Mouse (Mus musculus) stomach, embryonic 16.5 days (tissue): ENCODE measurements around the gene Tmc1. TPM values are rescaled to one million over a fixed set of nuclear protein-coding genes. Genes with fewer than 3 reads are reported as not detected.

Experiments used
- ATAC-seq: fragments of 200-750 bp; cut with Nextera tagmentation; 2 replicates; pipeline ENCODE4 v1.8.0; 2017; ENCODE audit warnings: moderate number of reproducible peaks, moderate TSS enrichment; ENCODE audit not compliant: insufficient read depth, low FRiP score
- H3K27ac ChIP-seq: fragments of 300-500 bp; sonication (generic); 2 replicates; pipeline ENCODE4 v1.5.1; 2014; ENCODE audit warnings: low read length
- H3K27me3 ChIP-seq: fragments of 300-500 bp; sonication (generic); 2 replicates; pipeline ENCODE4 v1.6.1; 2014; ENCODE audit warnings: low read length, control low read depth, mixed read lengths; ENCODE audit not compliant: control insufficient read depth, insufficient read depth
- H3K36me3 ChIP-seq: fragments of 300-500 bp; sonication (generic); 2 replicates; pipeline ENCODE4 v1.6.1; 2014; ENCODE audit warnings: low read length; ENCODE audit not compliant: control insufficient read depth, insufficient read depth
- H3K4me1 ChIP-seq: fragments of 300-500 bp; sonication (generic); 2 replicates; pipeline ENCODE4 v1.6.1; 2014; ENCODE audit warnings: low read length, control low read depth, mixed read lengths; ENCODE audit not compliant: control insufficient read depth, insufficient read depth
- H3K4me2 ChIP-seq: fragments of 300-500 bp; sonication (generic); 2 replicates; pipeline ENCODE4 v1.6.1; 2014; ENCODE audit warnings: low read depth, low read length, mixed read lengths
- H3K4me3 ChIP-seq: fragments of 300-500 bp; sonication (generic); replicated peaks from 2 replicates; pipeline ENCODE4 v1.5.1; 2014; ENCODE audit warnings: mild to moderate bottlenecking, low read length
- H3K9ac ChIP-seq: fragments of 300-500 bp; sonication (generic); 2 replicates; pipeline ENCODE4 v1.6.1; 2014; ENCODE audit warnings: low read length
- H3K9me3 ChIP-seq: fragments of 300-500 bp; sonication (generic); replicated peaks from 2 replicates; pipeline ENCODE4 v1.6.1; 2016; ENCODE audit warnings: low read length, control low read depth; ENCODE audit not compliant: control insufficient read depth
- WGBS: fragments of 180-500 bp; shearing (Covaris S2); extraction: QIAGEN DNeasy Blood & Tissue Kit; methylation state at CpG from one replicate; pipeline ENCODE4 v1.1.7; 2014; 5-methylcytosine and 5-hydroxymethylcytosine counted together
- polyA plus RNA-seq: library from polyadenylated mRNA; unstranded; fragments of >200 nt; fragmentation: Nextera tagmentation; extraction: Ambion mirVana; gene quantifications from 2 replicates; pipeline ENCODE4 v1.2.1, GENCODE M21; 2015

Tmc1 gene
- polyA plus RNA-seq, result not detected in 2 replicates

GRCm38 (mm10) chr19:20953874-20954273 lies at the start of gene Tmc1:
TSS of gene Tmc1 (minus strand) at chr19:20954202.
- Histone ChIP-seq H3K9ac (no peak within 1 kb of the TSS), H3K36me3 (no peaks in the 10 kb centered on the region), H3K4me3 (no peak within 1 kb of the TSS), H3K27ac (no peak within 1 kb of the TSS), H3K4me1 (no peaks in the 10 kb centered on the region), H3K4me2 (no peak within 1 kb of the TSS), H3K27me3 (no peaks in the 10 kb centered on the region), H3K9me3 (no peaks in the 10 kb centered on the region)
- WGBS, result 80% methylated on average over 6 of the region's 6 CpGs
- ATAC-seq, result no peak

- H3K4me1 ChIP-seq, result no peaks in the 10 kb centered on the region
- no peak overlapping the region for H3K27ac ChIP-seq
- H3K4me3 ChIP-seq, result no peak overlapping the region
- no peaks in the 10 kb centered on the region for H3K36me3 ChIP-seq
- no peaks in the 10 kb centered on the region for H3K27me3 ChIP-seq
- no peak overlapping the region for H3K4me2 ChIP-seq
- no peak overlapping the region for H3K9ac ChIP-seq
- no peaks in the 10 kb centered on the region for H3K9me3 ChIP-seq
- no peak for ATAC-seq
Measured at GRCm38 (mm10) chr19:21001552-21001951, 47.5 kb upstream of the Tmc1 start.

GRCm38 (mm10) chr19:20979244-20979643 lies 25.2 kb upstream of the Tmc1 start:
- no peak for ATAC-seq

GRCm38 (mm10) chr19:20978148-20978547 lies 24.1 kb upstream of the Tmc1 start:
- H3K4me1 ChIP-seq, result no peaks in the 10 kb centered on the region
- H3K9ac ChIP-seq, result no peak overlapping the region
- H3K27ac ChIP-seq, result no peak overlapping the region
- H3K27me3 ChIP-seq, result no peaks in the 10 kb centered on the region
- ATAC-seq, result no peak
- no peak overlapping the region for H3K4me3 ChIP-seq
- H3K9me3 ChIP-seq, result no peaks in the 10 kb centered on the region
- no peak overlapping the region for H3K4me2 ChIP-seq
- no peaks in the 10 kb centered on the region for H3K36me3 ChIP-seq
- WGBS, result 17% methylated on average over 1 of the region's 1 CpGs

More at GRCm38 (mm10) chr19:20979244-20979643, 25.2 kb upstream of the Tmc1 start:
- no peaks in the 10 kb centered on the region for H3K27me3 ChIP-seq
- no peak overlapping the region for H3K9ac ChIP-seq
- no peak overlapping the region for H3K4me2 ChIP-seq
- H3K4me1 ChIP-seq, result no peaks in the 10 kb centered on the region
- H3K36me3 ChIP-seq, result no peaks in the 10 kb centered on the region
- 87% methylated on average over 2 of the region's 2 CpGs for WGBS
- no peaks in the 10 kb centered on the region for H3K9me3 ChIP-seq
- no peak overlapping the region for H3K4me3 ChIP-seq
- no peak overlapping the region for H3K27ac ChIP-seq

- no peak overlapping the region for H3K4me2 ChIP-seq
- H3K9me3 ChIP-seq, result no peaks in the 10 kb centered on the region
- WGBS, result 91% methylated on average over 1 of the region's 1 CpGs
- no peaks in the 10 kb centered on the region for H3K36me3 ChIP-seq
- H3K4me1 ChIP-seq, result no peaks in the 10 kb centered on the region
- H3K27ac ChIP-seq, result no peak overlapping the region
- H3K4me3 ChIP-seq, result no peak overlapping the region
- no peak for ATAC-seq
- H3K9ac ChIP-seq, result no peak overlapping the region
- H3K27me3 ChIP-seq, result no peaks in the 10 kb centered on the region
Measured at GRCm38 (mm10) chr19:20971926-20972325, 17.9 kb upstream of the Tmc1 start.

- Histone ChIP-seq H3K27me3 (no peaks in the 10 kb centered on the region), H3K9me3 (no peaks in the 10 kb centered on the region), H3K36me3 (no peaks in the 10 kb centered on the region), H3K4me1 (no peaks in the 10 kb centered on the region), H3K27ac (no peak overlapping the region), H3K4me3 (no peak overlapping the region), H3K4me2 (no peak overlapping the region), H3K9ac (no peak overlapping the region)
- WGBS, result 81% methylated on average over 5 of the region's 5 CpGs
- no peak for ATAC-seq
Measured at GRCm38 (mm10) chr19:20954815-20955214, 813 bp upstream of the Tmc1 start.

- no peaks in the 10 kb centered on the region for H3K4me1 ChIP-seq
- no peak overlapping the region for H3K4me2 ChIP-seq
- ATAC-seq, result no peak
- no peak overlapping the region for H3K9ac ChIP-seq
- no peaks in the 10 kb centered on the region for H3K27me3 ChIP-seq
- 52% methylated on average over 4 of the region's 4 CpGs for WGBS
- no peaks in the 10 kb centered on the region for H3K9me3 ChIP-seq
- H3K4me3 ChIP-seq, result no peak overlapping the region
- H3K27ac ChIP-seq, result no peak overlapping the region
- no peaks in the 10 kb centered on the region for H3K36me3 ChIP-seq
Measured at GRCm38 (mm10) chr19:20944446-20944845, 9.6 kb downstream of the Tmc1 start.

GRCm38 (mm10) chr19:20924282-20924681 lies 29.7 kb downstream of the Tmc1 start:
- Histone ChIP-seq H3K36me3 (no peaks in the 10 kb centered on the region), H3K27me3 (no peaks in the 10 kb centered on the region), H3K4me3 (no peak overlapping the region), H3K4me1 (no peaks in the 10 kb centered on the region), H3K4me2 (no peak overlapping the region), H3K27ac (no peak overlapping the region), H3K9me3 (no peaks in the 10 kb centered on the region), H3K9ac (no peak overlapping the region)
- 48% methylated on average over 7 of the region's 7 CpGs for WGBS
- ATAC-seq, result no peak

GRCm38 (mm10) chr19:20923336-20924211 lies 30.4 kb downstream of the Tmc1 start:
- Histone ChIP-seq H3K4me3 (no peak overlapping the region), H3K4me2 (no peak overlapping the region), H3K9me3 (no peaks in the 10 kb centered on the region), H3K9ac (no peak overlapping the region), H3K27ac (no peak overlapping the region), H3K36me3 (no peaks in the 10 kb centered on the region), H3K4me1 (no peaks in the 10 kb centered on the region), H3K27me3 (no peaks in the 10 kb centered on the region)
- WGBS, result 17% methylated on average over 10 of the region's 10 CpGs
- ATAC-seq, result no peak
